Mouse (Mus musculus): ENCODE results near the gene Tmem136.
A peak's percentile ranks its signal among the peaks of the same experiment; 100 is the strongest.

The Tmem136 gene

DNA sequence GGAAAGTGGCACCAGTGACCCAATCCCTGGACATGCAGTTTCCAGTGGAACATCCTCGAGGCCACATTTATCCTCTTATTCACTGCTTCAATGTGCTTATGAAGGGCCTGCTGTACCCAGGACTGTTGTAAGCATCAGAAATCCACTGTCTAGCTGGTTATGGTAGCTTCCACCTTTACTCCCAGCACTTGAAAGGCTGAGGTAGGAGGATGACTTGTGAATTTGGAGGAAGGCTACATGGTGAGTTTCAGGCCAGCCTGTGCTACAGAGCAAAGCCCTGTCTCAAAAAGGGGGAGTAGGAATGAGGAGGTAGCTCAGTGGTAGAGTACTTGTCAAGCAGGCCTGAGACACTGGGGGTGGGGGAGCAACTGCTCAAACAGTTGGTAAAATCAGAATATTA is 8.3 kb downstream of the Tmem136 start:
- DNase-seq, result no peak

- DNase-seq, result no peak
Observed at GRCm38 (mm10) chr9:43107555-43107954, 8.8 kb downstream of the Tmem136 start.

- DNase-seq, result no peak
Observed at GRCm38 (mm10) chr9:43107187-43107517, 9.2 kb downstream of the Tmem136 start, which contains the start of gene Arhgef12. Gene Arhgef12, minus strand, starts transcription at chr9:43107239.

DNA sequence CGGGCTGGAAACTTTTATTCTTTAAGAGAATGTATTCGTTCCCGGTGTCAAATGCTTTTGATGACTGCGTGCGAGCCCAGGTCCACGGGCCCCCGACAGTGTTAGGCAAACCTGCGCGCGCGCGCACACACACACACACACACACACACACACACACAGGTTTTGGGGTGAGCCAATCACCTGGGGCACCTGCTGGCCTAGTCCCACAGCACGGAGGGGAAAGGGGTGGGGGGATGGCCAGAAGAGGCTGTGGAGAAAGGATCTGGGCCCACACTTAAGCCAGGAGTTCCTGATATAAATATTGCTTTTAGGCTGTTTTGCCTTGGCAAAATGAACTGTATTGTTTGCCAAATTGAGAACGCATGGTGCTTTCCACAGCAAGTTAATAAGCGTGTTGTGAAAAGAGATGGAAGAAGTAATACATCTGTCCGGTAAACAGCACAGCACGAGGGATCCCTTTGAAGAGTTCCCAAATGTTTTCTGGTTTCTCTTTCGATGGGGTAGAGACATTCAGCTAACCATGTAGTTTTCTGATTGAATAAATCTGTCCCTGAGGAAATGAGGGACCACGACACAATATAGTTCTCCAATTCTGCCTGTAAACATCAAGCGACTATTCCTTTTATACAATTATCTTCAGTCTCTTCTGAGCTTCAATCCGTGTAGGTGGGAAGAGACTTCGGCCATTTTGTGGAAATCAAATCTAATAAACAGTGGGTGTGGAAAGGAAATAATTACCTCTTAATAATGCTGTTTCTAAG is 9.8 kb downstream of the Tmem136 start:
- DNase-seq, result peak; percentile 8

DNA sequence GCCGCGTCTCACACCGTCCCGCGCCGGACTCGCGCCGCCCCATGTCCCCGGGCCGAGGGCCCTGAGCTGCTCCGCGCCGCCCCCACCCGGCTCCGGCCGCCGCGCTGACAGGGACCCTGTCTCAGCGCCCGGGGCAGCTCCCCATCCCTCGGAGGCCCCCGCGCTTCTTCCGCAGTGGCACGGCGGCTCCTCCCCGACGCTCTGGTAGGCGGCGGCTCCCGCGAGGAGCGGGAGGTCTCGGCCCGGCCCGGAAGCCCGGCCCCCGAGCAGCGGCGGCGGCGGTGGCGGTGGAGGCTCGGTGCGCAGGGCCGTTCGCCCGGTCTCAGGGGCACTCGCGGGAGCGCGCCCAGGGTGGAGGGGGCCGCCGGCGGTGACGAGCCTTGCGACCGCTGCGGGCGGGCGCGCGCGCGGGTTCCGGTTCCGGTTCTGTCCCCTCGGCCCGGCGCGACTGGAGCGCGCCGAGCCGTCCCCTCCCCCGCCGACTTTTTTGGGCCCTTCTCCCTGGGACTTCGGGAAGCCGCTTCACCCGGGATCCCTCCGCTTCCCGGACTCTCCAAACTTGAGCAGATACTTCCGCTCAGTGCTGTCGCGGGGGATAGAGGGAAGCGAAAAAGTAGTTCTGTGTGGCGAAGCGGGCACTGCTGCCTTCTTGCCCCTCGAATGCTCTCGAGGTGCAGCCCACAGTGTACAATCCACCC is 10.6 kb downstream of the Tmem136 start:
- peak; percentile 45 to 60 for DNase-seq

DNA sequence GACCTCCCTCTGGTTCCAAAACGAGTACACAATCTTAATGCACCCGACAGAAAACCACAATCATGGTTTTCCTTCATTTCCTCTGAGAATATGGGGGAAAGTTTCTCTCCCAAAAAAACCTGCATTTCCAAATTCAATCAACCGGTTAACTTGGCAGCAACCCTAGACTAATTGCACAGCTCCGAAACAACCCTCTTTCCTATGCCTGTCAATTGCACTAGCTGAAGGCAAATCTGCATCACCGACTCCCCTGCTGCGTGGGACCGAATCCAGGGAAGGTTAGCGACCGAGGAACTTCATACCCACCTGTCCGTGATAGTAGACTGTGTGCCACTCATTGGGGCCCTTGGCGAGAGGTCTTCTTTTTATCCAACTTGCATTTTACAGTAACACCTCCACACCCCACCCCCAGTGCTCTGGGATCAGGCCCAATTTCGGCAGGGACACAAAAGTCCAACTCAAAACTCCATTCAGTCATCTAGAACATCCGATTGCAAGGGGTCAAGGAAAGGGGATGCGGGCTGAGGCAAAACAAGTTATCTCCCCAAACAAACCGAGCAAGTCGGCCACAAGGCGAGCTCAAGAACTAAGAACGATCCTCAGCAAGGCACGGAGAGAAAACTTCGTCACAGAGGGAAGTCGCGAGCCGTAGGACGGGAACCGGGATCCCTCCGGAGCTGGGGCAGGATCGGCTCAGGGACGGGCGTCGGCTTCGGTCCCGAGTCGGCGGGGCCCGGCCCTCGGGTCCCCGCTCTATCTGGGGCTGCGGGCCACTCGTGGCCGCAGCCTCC is 11.3 kb downstream of the Tmem136 start:
- peak; percentile 5 to 7 for DNase-seq

DNA sequence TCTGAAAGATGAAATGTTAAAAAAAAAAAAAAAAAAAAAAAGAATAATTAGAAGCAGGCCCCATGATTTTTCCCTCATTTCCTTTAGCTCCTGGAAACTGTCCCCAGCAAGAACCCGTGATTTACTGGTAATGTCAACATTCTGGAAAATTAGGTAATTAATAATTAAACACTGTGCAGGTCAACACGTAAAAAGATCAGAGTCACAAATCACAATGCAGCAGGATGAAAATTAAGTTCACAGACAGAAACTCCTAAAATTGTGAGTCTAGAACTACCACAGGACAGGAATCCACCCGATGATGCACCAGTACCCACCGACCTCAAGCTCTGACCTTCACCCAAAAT is 11.9 kb downstream of the Tmem136 start:
- DNase-seq, result no peak

- no peak for DNase-seq
Observed at GRCm38 (mm10) chr9:43103675-43104299, 12.6 kb downstream of the Tmem136 start.

DNA sequence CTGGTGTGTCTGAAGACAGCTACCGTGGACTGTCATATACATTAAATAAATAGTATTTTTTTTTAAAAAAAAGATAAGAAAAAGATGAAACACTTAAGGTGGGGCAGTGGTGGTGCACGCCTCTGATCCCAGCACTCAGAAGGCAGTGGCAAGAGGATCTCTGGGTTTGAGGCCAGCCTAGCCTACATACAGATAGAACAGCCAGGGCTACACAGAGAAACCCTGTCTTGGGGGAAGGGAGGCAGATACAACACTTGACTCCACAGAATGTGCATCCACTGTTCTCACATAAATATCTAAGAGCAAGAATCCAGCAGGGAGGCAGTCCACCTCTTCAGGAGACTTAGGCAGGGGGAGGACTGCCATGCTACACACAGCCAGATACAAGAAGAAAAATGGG is 13.4 kb downstream of the Tmem136 start:
- DNase-seq, result no peak

DNA sequence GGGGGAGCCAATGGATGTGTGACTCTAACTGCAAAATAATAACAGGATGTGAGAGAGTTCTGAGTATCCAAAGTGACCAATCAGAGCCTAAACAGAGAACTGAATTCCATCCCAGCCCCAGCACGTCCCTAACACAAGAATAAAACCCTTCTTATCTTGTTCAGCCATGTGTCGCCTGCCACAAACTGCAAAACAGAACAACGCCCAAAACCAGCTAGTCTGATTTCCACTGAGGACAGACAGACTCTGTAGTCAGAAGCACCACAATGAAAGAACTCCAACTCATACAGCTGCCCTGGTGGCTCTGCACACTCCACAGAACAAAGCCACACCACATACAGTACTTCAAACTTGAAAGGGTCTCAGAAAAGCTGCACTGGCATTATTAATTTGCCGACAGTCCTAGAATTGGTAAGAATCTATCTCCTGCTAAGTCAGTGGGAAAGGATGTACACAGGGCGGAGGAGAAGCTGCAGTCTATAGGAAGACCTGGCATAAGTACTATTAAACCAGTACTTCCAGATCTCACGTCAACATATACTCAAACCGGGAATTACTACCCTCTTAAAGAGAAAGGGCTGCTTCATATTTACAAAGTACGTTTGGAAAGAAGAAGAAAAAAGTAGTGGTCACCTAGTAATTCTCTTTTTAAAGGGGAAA is 14.3 kb downstream of the Tmem136 start:
- no peak for DNase-seq

- no peak for DNase-seq
Observed at GRCm38 (mm10) chr9:43098922-43099321, 17.4 kb downstream of the Tmem136 start.

DNA sequence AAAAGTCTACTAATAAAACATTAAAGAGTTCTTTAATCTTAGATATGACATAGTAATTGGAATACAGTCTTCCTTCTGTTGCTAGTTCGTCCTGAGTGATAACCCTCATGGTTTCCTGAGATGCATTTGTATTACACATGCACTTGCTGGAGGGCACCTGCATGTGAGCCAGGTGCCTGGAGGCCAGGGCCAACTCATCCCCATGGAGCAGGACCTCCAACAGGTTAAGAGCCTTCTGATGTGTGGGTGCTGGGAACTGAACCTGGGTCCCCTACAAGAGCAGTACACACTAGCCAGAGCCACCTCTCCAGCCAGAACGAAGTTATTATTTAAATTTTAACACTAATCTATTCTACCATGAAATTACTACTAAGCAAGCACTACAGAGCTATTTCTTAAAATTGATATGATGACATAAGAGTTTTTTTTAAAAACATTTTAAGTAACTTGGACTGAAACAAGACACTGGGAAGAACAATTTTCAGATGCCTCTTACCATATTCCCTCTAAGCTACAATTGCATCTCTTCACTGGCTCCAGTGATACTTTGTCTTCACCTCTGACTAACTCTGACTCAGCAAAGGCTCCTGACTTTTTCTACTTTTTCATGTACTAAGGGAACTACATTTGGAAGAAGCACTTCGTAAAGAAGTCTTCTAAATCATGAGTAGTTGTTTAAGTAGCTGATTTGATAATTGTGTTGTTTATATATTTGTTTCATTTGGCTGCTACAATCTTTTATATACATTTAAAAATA is 18.4 kb downstream of the Tmem136 start:
- DNase-seq, result no peak

DNA sequence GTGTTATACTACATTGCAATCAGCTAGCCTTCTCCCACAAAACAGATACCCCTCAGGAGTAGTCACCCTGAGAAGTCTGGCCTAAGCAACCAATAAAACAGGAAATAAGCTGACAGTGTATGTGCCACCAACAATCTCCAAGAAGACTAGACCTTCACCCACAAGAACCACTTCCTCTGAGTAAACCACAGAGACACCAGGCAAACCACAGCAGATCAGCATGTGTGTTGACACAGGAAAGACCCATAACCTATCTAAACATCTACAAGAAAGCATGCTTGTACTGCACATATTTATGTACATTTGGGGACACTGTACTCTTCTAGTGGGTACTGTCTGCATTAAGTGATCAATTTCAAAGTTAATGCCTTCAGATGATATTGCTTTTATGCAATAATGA is 20.0 kb downstream of the Tmem136 start:
- peak; percentile 44 to 55 for DNase-seq

DNA sequence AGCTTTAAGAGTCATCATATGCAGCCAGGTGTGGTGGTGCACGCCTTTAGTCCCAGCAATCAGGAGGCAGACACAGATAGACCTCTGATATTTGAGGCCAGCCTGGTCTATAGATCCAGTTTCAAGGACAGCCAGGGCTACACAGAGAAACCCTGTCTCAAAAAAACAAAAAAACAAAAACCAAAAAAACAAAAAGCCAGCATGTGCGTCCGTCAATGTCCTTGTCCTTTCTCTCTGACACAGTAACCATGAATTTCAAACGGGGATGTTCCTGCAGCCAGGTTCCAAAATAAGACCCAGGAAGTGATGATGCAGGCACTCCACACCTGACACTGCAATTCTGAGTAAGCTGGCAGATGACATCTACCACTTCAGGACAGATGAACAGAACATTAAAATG is 21.5 kb downstream of the Tmem136 start:
- no peak for DNase-seq

DNA sequence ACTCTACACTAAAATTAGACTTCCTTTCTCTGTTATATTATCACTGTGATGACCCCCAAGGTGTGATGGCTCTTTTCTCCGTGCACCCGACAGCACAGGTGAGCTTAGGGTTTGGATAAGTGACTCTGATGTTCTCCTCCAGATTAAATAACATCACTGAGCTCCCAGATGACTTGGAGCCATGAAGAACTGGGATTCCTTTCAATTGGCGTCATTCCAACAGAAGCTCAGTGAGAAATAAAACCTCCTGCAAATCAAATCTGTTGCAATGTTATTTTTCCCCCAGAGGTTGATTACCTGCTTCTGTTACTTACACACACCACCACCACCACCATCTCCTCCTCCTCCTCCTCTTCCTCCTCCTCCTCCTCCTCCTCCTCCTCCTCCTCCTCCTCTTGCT is 22.6 kb downstream of the Tmem136 start:
- no peak for DNase-seq

DNA sequence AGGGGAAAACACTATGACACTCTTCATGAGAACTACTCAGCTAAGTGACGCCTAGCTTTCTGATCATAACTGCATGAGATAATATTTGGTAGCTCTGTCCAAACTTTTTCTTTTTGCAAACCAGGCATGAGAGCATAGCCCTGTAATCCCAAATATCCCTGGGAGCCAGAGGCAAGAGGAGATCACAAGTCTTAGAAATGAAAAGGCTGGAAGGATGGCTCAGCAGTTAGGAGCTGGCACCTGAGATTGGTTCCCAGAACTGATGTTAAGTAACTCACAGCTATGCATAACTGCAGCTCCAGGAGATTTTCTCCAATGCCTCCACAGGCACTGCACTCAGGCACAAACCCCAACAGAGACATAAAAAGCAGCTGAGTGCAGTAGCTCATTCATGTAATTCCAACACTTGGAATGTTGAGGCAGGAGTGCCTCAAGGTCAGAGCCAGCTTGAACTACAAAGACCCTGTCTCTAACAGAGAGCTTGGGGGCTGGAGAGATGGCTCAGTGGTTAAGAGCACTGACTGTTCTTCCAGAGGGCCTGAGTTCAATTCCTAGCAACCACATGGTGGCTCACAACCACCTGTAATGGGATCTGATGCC is 30.6 kb downstream of the Tmem136 start:
- no peak for DNase-seq

- DNase-seq, result no peak
Observed at GRCm38 (mm10) chr9:43084496-43085362, 31.6 kb downstream of the Tmem136 start.

GRCm38 (mm10) chr9:43083441-43084055 is 32.8 kb downstream of the Tmem136 start:
- no peak for DNase-seq

- no peak for DNase-seq
Observed at GRCm38 (mm10) chr9:43078711-43079110, 37.7 kb downstream of the Tmem136 start.

DNA sequence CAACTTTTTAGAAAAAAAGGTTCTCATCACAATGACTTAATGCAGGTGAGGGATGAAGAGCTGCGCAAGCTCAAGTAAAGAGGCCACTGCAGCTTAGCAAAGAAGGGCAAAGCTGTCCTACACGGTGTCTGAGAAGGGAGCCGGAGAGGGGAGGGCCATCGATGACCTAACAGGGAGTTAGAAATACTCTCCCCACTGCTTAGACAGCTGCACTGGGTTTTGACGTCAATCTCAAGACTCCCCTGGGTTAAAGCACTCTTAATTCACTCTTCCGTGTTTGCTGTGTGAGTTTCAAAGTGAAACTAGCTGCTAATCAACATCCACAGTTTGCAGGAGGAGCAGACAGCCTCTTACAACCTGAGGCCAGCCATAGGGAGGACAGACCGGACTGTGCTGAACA is 40.2 kb downstream of the Tmem136 start:
- DNase-seq, result no peak

Measured in thymus, postnatal 36 days (tissue).